Mouse (Mus musculus): ENCODE measurements around the gene 1700011L22Rik.

Gene 1700011L22Rik

DNA sequence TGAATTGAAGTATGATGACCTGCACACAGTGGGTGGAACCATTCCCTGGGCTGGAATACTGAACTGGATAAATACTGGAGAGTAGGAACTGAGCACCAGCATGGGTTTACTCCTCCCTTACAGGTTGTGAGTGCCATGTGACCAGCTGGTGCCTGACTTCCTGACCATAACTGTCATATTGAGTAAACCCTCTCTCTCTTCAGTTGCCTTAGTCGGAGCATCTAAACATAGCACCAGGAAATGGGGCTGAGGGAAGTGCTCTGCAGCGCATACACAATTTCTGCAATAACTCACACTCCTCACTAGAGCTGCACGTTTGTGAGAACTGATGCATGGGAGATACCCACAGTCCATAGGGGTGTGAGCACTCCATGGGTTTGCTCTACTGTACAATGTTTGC, 9.1 kb downstream of the 1700011L22Rik start:
- no peak for DNase-seq

- no peak for DNase-seq
Measured at GRCm38 (mm10) chr8:79229266-79229888, 19.0 kb downstream of the 1700011L22Rik start.

DNA sequence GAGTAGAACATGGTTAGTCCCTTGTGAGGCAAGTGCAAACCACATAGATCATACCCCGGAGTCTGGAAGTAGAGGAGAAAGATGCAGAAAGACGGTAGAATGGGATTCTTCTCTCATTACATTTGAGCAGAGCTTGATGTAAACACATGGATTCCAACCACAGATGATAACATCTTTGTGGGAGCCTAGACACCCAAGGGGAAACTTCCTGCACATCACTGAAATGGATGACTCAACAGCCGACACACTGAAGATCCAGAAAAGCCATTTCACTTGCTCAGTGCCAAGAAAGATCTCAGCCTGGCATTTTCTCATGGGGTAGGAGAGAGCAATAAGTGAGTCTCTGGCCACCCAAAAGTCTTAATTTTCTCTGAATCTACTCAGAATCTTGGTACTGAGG, 20.5 kb downstream of the 1700011L22Rik start:
- DNase-seq, result no peak

DNA sequence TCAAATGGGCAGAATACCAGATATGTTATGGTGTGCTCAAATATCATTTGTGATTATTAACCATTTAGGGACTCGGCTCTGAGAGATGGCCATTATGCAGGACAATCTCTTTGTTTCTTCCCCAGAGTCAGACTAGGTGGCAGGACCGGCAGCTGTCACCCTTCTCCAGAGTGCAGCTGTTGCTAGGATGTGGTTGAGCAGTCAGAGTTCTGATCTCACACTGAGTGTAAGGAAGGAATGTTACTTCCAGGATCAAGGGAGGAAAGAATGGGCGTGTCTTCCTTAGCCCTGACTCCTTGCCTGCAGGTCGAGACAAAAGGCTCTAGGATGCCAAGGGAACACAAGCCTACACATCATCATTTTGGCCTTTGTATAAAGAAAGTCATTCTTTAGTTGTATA, 21.2 kb downstream of the 1700011L22Rik start:
- DNase-seq, result no peak

DNA sequence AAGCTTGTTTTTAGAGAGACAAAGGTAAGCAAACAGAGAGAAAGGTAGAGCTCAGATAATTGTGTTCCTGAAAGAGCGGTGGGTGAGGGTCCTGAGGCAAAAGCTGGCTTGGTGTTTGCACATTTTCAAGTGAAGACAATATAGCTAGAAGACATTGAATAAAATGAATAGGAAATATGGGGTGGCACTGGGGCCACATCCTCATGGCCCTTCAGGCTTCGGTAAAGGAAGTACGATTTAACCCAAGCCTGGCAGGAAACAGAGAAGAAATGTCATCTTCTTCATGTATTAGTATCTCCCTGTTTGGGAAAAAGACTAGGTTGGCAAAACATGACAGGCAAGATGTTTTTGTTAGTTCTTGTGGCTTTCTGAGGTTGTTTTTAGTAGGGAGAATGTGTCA, 22.3 kb downstream of the 1700011L22Rik start:
- DNase-seq, result no peak

DNA sequence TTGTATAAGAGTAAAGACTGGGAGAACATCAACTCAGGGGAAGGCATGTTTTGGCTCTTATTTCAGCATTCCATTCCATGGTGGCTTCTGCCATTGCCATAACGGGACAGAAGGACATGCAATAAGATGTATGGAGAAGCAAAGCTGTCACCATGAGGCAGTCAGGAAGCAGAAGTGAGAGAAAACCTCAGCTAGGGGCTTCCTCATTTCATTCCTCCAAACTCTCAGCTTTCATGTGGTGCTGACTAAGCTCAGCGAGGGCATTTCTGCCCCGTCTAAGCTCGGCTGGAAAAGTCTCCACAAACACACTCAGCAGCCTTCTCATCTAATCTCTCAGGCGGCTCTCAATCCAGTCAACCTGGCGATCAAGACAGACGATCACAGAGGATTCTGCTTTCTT, 22.8 kb downstream of the 1700011L22Rik start:
- no peak for DNase-seq

DNA sequence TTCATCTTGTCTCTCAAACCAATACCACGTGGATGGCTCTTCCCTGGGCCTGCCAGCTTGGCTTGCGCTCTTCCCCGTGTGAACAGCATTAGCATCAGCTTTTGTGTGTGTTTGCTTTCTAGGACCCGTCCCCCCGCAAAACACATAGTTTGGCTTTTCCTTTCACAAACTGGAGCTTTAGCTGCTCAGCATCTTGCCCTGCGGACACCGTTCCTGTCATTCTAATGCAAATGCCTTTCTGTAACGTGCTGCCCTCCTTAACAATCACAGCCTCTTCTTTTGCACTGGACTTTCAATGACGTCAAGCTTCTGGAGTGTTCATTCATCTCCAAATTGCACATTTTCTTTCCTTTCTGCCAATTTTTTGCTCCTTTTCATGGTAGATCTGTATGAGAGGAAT, 24.0 kb downstream of the 1700011L22Rik start:
- no peak for DNase-seq

DNA sequence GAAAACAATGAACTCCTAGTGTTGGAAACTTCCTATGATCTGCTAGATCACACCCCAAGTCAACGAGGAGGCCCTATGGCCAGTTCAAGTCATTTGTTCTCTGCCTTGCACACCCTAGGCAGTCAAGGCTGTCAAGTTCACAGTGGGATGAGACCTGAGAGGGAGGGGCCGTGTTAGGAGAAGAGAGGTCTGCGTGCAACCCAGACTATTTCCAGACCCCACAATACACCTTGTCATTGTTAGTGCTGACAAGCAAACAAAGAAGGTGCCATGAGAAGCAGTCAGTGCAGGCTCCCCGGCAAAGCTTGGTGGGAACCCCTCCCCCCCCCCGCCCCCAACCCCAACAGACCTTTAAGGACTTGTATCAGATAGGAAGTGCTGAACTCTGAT, 25.6 kb downstream of the 1700011L22Rik start:
- no peak for DNase-seq

GRCm38 (mm10) chr8:79222106-79222751, 26.1 kb downstream of the 1700011L22Rik start:
- DNase-seq, result no peak

GRCm38 (mm10) chr8:79211630-79212029, 36.7 kb downstream of the 1700011L22Rik start:
- no peak for DNase-seq

DNA sequence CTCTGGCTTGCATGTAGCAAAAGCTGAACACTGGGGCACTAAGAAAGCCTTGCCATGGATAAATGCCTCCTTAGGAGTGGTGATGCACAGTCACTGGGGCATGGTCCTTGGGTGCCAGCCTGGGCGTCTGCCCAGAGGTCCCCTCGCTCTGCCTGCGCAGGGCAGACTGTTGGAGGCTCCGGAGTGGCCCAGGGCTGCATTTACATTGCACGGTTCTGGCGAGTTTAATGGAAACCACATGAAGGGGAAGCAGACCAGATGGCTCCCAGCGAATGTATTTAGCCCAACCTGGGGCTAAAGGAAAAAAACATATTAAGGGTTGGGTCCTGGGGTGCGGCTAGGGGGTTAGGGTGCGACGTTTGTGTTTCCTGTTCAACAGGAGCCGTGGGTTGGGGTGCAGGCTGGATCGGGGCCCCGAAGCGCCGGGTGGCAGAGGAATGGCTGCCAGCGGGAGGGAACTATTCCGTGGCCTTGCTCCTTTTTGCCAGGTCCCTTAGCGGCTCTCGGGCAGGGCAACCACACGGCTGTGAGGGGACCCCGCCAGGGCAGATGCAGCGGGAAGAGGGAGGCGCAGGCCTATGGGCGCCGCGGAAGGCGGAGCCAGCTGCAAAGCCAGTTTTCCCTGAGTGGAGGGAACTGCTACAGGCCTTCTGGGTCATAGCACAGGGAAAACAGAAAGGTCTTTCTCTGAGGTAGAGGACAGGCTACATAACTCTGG, 38.6 kb downstream of the 1700011L22Rik start:
- DNase-seq, result peak; percentile 32

GRCm38 (mm10) chr8:79208691-79209640, 39.4 kb downstream of the 1700011L22Rik start:
- DNase-seq, result no peak

- DNase-seq, result no peak
Measured at GRCm38 (mm10) chr8:79208181-79208580, 40.2 kb downstream of the 1700011L22Rik start.

DNA sequence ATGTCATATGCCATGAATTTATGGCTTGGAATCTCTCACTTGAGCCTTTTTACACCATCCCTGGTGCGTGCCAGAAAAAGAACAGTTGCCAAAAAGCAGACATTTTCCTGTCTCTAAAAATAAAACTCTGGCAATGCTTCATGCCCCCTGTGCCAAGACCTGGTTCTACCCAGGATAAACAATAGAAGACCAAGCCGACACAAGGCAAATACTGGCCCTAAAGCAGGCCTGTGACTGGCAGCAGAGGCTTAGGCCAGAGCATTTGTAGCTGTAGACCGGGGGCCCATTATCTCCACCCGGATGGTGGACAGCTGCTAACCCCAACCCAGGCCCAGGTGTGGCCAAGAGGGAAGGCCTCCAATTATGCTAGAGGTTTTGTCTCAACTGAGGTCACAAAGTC, 41.5 kb downstream of the 1700011L22Rik start:
- DNase-seq, result no peak

- no peak for DNase-seq
Measured at GRCm38 (mm10) chr8:79201446-79202147, 46.8 kb downstream of the 1700011L22Rik start.

DNA sequence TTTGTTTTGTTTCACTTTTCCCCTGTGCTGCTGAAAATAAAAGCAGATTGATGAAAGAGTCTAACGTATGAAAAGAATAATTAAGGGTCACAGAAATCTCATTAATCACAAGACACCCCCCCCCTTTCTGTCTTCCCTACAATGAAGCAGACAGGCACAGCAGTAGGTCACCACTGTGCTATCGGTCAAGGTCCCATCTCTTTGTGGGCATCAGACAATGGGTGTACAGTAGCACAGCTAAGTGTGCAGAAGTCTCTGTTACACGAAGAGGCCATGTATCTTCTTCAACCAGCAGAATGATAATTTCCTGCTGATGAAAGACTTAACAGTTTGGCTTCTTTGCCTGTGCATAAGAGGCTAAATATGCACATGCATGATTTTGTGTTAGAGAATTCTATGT, 49.7 kb downstream of the 1700011L22Rik start:
- DNase-seq, result no peak

- DNase-seq, result no peak
Measured at GRCm38 (mm10) chr8:79196481-79196880, 51.9 kb downstream of the 1700011L22Rik start.

GRCm38 (mm10) chr8:79190071-79190470, 58.3 kb downstream of the 1700011L22Rik start:
- DNase-seq, result no peak

DNA sequence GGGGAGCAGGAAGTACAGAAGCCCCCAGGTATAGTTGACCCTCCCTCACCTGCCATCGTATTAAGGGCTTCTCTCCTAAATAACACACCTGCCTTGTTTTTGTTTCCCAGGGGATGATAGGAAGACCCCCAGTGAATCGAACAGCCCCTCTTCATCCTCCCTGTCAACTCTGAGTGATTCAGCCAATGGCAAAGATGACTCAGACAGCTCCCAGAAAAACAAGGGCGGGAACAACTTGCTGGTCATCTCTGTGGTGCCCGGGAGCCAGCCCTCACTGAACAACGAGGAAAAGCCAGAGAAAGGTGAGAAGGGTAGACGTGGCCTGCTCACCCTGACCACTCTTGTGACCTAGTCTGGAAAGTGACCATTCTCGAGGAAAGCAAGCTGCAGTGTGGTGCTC, 62.9 kb downstream of the 1700011L22Rik start:
- DNase-seq, result no peak

GRCm38 (mm10) chr8:79179678-79180077, 68.7 kb downstream of the 1700011L22Rik start:
- no peak for DNase-seq

- no peak for DNase-seq
Measured at GRCm38 (mm10) chr8:79175991-79176390, 72.4 kb downstream of the 1700011L22Rik start.

- DNase-seq, result no peak
Measured at GRCm38 (mm10) chr8:79173606-79174005, 74.8 kb downstream of the 1700011L22Rik start.

Measured in thymus, postnatal 14 days (tissue).